Mouse (Mus musculus): ENCODE measurements around the gene Ppl.

Gene Ppl
- long read RNA-seq, experiment 1, result 0 reads
- long read RNA-seq, experiment 2, partial matches to known transcripts, result 4 of 4 reads
- long read RNA-seq, experiment 2, other reads (novel, unspliced or antisense), result 0 of 4 reads

DNA sequence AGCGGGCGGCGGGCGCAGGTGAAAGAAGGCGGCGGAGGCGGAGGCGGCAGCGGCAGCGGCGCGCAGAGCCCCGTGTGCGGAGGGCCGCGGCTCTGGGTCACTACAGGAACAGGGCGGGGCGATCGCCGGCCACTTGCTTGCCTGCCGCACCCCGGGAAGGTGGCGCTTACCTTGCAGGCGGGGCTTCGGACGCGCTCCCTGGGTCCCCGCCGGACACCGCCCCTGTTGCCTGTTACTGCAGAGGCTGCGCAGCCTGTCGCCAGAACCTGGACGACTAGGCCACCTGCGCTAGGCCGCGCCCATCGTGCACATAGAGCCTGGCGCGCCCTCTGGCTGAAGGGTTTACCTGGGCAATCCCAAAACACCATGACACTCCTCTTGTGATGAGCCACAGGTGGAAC, at the start of gene Ppl:
Gene Ppl (minus strand): TSS at position 21 of the 401 bp plus-strand sequence.
- intact Hi-C loops (cut with DNase I), result no loop called here

DNA sequence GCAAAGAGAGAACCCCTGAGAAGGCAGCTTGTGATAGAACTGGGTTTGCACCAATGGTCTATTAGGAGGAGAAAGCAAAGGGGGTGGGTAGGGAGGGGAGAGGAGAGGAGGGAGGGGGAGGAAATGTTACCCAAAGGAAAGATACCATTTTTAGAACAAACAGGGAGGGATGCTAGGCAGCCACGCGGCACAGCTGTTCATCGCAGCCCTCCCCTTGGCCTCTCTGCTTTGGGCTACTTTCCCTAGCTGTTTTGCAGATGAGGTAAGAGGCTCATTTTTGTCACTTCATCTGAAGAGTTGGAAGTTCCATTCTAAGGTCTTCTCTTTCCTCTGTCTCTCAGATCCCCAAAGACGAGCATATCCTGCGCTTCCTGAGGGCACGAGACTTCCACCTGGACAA, 40.4 kb upstream of the Ppl start:
- intact Hi-C loops (cut with DNase I), result no loop called here

DNA sequence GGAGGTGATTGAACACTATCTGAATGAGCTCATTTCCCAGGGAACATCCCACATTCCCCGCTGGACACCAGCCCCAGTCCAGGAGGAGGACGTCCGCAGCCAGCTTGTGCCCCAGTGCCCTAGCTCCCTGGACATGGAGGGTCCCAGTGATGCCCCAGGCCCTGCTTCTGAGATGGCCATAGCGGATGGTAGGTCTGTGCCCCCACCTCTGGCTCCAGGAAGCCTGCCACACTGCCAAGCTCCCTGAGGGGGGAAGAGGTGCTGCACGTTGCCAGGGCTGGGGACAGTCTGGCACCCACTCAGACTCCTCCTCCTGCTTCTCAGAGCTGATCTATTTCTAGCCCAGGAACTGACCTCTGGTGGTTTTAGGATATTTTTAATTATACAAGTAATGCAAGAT, 36.6 kb upstream of the Ppl start:
- intact Hi-C loops (cut with DNase I), result no loop called here

DNA sequence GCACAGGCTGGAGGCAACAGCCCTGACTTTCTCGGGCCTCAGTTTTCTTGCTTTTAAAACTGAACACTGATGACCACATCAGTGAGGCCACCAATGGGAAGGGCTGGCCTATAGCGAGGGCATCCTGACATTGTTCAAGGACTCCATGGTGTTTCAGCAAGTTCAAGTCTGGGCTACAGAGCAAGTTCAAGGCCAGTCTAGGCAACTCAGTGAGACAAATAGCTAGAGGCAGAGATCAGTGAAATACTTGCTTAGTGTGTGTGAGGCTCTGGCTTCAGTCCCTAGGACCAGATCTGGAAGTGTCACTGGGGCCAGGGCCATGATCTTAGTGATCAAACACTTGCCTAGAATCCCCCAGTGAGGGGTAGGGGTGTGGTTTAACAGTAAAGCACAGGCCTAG, 35.8 kb upstream of the Ppl start:
- intact Hi-C loops (cut with DNase I), result no loop called here

DNA sequence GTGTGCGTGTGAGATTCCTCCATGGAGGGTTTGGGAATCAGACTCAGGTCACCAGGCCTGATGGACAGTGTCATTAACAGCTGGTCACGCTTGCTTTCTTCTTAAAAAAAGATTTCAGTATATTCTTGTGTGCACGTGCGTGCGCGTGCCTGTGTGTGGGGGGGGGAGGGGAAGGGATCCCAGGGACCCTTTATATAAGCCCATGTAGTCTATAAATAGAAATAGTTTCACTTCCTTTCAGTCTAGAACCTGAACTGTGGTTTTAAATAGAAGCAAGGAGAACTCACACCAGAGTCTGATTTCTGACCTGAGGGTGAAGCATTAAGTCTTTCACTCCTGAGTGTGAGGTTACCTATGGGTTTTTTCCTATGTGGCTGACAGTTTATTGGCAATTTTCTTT, 32.1 kb upstream of the Ppl start:
- intact Hi-C loops (cut with DNase I), result no loop called here

DNA sequence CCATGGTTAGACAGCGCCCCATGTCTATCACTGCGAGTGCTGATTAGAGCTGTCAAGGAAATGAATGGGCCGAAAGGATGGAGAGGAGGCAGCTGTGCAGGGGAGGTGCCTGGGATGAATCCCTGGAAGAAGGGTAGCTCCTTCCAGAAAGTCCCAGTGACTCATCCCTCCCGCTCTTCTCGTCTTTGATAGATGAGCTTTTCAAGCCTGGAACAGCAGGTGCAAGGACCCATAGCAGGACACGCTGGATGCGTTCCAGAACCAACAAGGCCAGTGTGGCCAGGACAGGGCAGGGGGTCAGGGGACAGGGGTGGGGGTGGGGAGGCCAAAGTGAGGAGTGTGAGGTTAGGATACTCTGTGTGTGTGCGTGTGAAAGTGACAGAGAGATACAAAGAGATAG, 27.0 kb upstream of the Ppl start:
- intact Hi-C loops (cut with DNase I), result no loop called here

DNA sequence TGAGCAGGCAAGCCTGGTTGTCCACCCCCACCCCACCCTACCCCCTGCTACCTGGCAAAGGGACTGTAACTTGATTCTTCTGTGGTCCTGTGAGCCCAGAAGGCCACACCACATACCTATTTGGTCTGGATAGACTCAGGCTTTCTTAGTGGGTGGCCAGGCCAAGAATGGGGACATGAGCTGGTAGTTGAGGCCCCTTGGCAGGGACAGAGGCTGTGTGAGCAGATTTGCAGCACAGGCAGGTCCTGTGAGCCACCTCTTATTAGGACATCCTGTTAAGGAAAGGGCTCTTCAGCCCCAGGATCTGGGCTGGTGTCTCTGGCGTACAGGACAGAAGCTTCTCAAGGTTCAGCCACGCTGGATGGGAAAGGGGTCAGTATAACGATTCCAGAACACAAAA, 24.9 kb upstream of the Ppl start:
- intact Hi-C loops (cut with DNase I), result no loop called here

DNA sequence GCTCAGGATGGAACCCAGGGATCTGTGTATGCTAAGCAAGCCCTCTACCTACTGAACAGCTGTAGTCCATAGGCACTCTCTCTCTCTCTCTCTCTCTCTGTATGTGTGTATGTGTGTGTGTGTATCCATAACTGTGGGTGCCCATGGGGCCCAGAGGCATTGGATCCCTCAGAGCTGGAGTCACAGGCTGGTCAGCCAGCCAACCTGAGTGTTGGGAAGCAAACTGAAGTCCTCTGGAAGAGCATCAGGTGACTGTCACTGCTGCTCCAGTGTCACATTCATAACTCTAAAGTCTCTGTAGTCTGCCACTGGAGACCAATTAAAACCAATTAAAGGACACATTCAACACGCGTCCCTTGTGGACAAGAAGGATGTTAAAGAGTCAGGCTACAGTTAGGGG, 24.3 kb upstream of the Ppl start:
- intact Hi-C loops (cut with DNase I), result no loop called here

DNA sequence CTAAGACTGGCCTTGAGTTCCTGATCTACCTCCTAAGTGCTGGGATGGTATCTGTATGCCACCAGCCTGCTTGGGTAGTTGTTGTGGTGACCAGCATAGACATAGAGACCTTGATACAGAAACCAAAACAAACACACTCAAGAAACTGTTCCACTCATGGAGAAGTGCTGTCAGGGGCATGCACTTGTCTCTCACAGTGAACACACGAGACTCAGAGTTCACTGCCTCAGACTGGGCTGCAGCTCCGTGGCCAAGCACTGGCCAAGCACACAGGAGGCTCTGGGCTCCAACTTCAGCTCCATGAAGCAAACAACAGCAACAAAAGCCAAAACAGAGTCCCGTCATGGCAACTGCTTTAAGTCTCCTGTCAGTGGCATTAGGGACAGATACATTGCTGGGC, 22.8 kb upstream of the Ppl start:
- intact Hi-C loops (cut with DNase I), result no loop called here

DNA sequence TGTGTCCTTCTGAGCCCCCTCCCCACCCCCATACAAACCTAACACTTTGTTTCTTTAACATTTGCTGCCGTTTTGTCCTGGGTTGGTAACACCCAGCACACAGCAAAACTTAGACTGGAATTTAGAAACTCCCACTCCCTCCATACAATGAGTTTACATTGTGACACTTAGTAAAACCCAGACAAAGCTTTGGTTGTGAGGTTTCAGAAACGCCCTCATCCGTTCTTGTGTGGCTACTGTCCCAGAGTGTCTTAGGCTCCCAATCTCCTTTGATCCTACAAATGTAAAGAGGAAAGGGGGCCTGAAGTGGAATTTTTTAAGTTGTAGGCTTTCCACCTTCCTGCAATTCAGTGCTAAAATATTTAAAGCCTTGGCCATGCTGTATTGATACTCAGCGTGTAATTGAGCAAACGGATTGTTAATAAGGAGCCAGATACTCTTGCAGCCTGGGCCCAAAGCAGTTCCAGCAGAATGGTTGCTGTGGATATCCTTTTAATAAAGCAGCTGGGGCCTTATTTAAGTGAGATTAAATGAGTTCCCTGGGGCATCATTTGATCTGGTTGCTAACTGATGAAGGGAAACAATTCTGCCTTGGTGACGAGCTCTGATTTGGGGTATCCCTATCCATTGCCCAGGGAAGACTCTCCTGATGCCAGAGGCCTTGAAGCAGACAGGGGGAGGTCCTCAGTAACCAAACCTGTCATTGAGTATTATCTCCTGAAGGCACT, 21.2 kb upstream of the Ppl start:
- intact Hi-C loops (cut with DNase I), result no loop called here

DNA sequence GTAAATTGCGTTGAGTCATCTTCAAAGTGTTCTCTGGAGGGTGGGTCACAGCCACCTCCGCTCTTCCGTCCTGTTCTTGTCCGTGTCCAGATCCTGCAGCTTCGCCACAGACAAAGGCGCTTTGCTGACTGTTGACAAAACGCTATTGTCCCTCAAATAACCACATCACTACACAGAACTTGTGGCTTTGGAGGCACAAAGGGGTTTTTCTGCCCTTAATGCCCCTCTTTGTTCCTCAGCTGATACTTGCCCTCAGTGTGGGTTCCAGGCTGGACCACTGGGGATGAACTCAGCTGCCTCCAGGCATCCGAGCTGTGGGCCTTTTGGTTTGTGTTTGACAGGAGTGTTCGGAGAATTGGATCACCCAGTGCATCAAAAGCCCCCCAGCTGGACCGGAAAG, 18.3 kb upstream of the Ppl start:
- intact Hi-C loops (cut with DNase I), result no loop called here

DNA sequence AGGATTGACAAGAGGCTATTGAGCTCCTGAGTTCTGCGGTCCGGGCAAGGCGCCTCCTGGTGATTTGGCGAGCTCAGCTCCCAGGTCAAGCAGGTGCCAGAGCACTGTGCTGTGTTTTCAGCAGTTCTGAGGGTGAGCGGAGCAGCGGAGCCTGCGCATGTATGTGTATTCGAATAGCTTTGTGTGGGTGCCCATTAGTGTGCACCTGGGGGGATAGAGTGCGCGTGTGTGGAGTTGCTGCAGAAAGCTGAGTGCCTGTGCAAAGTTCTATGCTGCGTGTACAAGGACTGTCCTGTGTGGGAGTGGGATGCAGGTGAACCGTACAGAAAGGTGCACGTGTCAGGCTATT, 14.8 kb upstream of the Ppl start, which contains the start of gene Sec14l5:
Gene Sec14l5 (plus strand): TSS at position 73 of the 349 bp plus-strand sequence.
- intact Hi-C loops (cut with DNase I), result loop anchor here (5.0 kb wide), 1 partner anchor 50 kb away; no protein-coding TSS in a partner anchor

DNA sequence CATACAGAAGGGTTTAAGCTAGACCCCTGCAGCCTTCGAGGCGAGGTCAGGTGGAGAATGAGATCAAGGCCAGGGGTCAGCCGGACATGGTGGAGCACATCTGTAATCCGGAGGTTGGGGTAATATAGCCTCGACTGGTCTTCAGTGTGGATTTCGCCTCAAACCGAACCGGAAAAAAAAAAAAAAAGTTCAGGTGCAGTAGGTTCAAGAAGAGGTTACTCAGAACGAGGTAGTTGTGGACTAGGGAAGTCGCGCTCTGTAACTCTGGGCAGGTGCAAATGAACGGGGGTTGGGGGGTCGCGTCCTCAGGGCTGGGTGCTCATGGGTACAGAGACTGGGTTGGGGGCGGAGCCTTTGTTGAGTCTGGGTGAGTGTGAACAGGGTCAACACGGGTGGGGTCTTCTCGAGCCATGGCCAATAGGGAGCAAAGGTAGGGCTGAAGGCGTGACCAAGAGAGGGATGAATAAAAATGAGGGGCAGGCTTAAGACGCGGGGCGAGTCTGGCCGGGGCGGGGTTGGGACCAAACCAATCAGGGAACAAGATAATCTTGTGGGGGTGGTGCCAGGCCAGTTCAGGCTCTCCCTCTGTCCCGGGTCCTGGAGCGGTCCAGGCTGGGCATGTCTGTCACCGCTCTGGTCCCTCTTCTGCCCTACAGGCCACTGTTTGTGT, 14.3 kb upstream of the Ppl start:
- intact Hi-C loops (cut with DNase I), result loop anchor here (5.0 kb wide), 1 partner anchor 51 kb away; no protein-coding TSS in a partner anchor

DNA sequence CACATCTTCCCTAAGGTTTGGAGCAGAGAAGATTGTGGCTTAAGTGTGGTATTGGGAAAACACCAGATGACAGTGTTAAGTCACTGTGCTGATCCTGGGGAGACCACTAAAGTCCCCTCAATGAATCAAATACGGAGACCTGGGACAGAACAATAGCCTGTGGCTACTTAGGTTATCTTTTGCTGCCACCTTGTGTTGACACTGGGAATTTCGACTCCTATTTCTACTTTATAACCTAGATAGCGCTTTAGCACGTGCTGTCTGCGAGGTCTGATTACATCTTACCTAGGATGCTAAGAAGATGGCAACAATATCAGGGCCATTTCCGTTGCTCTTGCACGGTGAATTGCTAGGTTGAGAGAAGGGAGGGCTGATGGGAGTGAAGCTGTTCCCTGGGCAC, 13.3 kb upstream of the Ppl start:
- intact Hi-C loops (cut with DNase I), result loop anchor here (2.0 to 5.0 kb wide), 2 partner anchors 52 to 165 kb away; no protein-coding TSS in a partner anchor

DNA sequence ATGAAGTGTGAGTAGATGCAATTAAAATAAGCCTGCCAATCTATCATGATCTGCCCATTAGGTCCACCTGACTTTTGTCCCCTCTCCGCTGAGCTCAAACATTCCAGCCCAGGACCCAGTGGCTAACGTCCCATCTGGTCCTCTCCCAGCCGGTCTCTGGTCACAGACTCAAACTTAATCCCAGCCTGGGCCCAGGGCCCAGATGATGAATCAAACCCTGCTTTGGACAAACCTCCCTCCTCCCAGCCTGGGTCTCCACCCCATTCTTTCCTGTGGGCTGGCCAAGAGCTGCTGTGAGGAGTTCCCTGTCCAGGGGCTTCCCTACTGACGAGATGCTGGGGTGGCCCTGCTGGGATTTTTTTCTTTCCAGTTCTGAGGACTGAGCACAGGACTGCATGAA, 7.5 kb upstream of the Ppl start:
- intact Hi-C loops (cut with DNase I), result loop anchor here (5.0 kb wide), 1 partner anchor 77 kb away; no protein-coding TSS in a partner anchor

DNA sequence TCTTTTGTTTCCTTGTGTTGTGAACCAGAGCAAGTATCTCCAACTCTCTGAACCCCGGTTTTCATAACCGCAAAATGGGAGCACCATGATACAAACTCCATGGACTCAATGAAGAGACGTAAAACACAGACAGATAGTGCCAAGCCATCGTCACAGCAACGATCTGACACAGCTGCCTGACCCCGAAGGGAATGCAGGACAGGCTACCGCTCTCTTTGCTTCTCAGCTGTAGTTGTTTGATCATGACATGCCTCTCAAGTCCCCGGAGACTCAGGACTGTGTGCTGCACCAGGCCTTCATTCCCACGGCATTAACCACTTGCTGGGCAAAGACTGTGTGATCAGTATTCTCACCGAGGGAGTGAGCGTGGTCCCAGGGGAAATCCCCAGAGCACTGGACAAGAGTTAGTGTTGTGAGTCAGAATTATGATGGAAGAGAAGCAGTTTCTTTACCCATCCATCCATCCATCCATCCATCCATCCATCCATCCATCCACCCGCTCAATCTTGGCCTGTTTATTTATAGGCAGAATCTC, 4.9 kb upstream of the Ppl start:
- intact Hi-C loops (cut with DNase I), result no loop called here

DNA sequence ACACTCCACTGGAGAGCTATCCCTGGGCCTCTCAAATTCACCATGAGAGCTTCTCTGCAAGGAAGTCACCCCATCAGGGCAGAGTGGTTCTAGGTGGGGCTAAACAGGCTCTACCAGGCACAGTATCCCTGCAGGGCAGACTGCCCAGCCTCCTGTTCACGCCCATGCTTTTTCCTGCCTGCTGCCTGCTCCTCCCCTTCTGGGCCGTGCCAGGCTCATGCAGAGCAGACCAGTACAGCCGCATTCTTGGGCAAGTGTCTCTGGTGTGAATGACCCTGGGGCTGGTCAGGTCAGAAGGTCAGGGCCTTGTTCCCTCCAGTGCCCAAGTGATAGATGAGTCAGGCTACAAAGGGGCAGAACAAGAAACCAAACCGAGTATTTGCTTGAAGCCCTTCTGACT, 4.3 kb upstream of the Ppl start:
- intact Hi-C loops (cut with DNase I), result no loop called here

DNA sequence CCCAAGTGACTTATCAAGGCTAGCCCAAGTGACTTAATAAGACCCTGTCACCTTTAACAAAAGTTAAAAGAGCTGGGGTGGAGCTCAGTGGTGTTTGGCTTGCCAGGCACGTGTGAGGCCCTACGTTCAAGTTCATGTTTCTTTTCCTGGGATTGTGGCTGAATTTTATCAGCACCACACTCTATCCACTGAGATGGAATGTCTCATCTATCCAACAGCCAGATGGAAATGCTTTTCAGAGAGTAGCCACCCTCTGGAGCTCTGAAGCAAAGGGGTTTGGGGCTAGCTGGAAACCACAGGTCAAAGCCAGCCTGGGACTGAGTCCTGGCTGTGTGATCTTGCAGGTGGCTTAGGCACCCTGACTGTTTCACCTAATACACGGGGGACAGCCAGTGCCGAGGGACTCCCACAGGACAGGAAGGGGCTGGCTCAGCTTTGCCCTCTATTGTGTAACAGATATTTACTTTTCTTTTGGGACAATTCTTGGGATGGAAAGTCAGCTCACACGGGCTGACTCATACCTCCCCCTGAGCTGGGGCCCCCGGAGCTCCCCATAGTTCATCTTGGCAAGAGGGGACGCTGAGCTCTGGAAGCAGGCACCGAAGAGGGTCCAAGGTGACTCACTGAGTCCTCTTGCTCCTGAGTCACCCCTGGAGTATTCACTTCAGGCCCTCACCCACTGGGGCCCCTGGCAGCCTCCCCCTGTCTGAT, 3.5 kb upstream of the Ppl start:
- intact Hi-C loops (cut with DNase I), result no loop called here

DNA sequence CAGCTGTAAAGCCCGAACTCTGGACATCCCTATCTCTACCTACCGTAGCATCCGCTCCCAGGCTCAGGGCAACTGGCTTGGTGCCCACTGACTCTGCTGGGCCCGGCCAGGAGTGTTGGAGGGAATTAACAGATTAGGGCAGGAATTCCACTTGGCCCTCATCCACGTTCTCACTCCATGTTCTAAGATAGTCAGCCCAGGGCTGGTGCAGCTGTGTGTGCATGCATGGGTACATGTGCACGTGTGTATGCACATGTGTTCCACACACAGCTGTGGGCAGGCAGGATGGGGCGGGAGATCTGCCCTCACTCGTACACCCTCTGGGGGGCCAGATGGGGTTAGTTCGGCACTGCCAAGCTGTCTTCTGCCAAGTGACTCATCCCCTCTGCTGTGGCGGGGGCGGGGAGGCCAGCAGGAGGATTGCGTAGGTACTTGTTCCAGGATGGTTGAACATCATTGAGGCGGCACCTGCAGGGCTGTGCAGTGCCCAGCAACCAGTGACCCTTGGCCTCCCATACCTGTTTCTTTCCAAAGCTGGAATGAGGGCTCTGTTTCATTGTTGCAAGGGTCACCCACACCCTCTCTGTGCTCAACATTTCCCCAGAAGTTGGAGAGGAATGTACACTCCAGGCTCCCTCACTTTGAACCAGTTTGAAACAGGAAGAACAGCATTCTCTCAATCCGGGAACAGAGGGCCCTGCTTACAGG, 2.6 kb upstream of the Ppl start:
- intact Hi-C loops (cut with DNase I), result no loop called here

DNA sequence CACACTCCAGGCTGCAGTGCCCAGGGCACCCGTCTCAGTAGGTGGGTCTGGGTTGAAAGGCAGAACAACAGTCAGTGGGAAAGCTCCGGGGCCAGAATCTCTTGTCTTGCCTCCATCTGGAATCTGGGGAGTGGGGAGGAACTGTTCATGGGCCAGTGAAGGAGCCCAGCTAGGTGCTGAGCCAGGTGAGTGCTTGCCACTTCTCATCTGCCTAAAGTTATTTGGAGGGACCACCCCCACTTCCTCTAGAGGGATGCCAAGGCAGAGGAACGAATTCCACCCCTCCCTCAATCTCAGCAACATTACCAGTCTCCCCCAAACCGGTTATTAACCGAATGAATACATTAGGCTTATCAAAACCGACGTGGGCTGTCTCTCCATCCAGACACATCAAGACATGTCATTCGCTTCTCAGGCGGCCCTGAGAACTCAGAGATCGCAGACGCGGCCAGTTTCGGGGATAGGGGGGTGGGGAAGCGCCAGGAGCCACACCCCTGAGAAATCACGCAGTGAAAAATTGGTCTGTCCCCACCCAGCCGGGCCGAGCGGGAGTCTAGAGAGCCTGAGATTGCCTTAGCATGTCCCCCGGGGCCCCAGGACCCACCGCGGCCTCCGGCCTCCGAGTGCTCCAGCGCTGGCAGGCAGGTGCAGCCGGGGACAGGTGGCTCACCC, 834 bp downstream of the Ppl start:
- intact Hi-C loops (cut with DNase I), result no loop called here

DNA sequence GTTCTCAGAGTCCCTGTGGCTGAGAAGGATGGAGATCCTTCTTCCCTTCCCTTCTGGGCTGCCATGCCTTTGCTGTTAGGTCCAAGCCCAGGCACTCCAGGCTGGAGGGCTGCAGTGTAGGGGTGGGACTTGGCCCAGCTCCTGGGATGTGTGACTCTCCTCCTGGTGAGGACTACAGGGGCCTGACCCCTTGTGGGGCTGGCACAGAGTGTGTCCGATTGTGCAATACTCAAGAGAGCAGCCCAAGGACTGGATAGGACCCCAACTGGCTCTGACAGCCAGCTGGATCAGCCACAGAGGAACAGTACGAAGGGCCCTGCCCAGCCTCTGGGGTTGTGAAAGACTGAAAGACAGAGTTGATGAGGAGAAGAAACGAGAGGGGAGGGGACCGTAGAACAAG, 1.5 kb downstream of the Ppl start:
- intact Hi-C loops (cut with DNase I), result no loop called here

Data from adrenal gland (tissue).